Mouse (Mus musculus) layer of hippocampus, postnatal 10 days (tissue): Measurements from ENCODE around the gene Hoxd9. TPM values are rescaled to one million over a fixed set of nuclear protein-coding genes. Genes with fewer than 3 reads are reported as not detected.

Experiments
- DNase-seq, 2 experiments: peaks; one replicate each; pipeline ENCODE4 v3.0.0; 2021; ENCODE audit warnings: low spot score in 2 of 2
- total RNA-seq, 2 experiments: library from RNA; stranded (reverse); gene quantifications; 2 replicates each; pipeline ENCODE4 v1.2.3; 2021

Hoxd9 gene
- total RNA-seq, 2 experiments from 2014 or later, result not detected

DNA sequence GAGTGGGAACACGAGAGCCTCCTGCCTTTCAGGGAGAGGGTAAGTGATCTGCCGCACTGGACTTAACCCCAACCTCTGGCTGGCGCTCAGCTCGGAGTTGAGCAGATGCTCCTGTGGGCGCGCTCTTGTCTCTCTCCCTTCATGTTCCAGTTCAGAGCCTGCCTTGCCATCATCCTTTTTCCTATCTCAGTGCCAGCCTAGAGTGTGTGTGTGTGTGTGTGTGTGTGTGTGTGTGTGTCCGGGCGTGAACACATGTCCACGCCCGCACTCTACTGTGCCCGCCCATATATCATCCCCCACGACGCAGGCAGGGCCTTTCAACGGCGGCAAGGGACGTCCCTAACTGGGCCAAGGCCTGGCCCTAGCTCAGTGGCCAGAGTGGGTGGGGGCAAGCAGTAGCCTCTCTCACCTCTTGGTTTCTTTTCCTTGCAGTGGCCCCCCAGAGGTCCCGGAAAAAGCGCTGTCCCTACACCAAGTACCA, 14.0 kb upstream of the Hoxd9 start:
- no peak for DNase-seq

DNA sequence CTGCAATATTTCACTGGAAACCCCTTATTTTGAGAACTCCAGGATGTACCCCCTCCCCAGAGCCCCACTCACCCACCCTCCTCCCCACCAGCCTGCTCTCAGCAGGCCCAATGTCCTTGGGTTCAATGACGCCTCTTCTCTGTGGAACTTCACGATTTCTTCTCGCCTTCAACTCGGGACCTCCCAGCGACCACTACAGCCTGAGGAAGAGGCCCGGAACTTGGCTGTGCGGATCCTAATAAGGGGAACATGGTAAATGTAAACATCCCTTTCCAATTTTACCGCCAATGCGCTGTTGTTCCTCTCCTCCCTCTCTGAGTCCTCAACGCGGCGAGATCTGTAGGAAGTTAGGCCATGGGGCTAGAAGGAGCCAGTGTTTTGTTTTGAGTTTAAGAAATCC, 13.4 kb upstream of the Hoxd9 start:
- DNase-seq, result no peak

DNA sequence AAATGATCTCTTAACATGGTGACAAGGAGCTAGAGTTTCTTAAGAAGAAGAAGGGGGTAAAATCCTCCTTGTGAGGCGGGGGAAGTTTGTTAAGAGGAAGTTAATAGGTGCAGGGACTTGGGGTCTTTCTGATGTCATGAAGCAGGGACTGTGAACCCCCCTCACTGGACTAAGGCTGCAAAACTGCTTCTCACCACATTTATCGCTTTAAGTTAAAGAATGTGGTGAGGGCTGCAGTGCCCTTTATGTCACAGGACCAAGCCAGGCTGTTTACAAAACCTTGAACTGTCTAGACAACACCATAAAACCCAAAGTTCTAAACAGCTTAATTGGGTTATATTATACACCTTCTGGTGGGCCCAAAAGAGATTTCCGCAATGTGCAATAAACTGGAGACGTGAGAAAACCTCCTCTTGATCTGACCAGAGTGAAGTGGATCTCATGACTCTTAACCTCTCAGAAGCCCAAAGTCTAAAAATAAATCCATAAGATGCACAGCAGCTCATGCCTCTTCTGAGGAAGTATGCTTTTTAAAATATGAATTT, 12.4 kb upstream of the Hoxd9 start:
- no peak for DNase-seq

DNA sequence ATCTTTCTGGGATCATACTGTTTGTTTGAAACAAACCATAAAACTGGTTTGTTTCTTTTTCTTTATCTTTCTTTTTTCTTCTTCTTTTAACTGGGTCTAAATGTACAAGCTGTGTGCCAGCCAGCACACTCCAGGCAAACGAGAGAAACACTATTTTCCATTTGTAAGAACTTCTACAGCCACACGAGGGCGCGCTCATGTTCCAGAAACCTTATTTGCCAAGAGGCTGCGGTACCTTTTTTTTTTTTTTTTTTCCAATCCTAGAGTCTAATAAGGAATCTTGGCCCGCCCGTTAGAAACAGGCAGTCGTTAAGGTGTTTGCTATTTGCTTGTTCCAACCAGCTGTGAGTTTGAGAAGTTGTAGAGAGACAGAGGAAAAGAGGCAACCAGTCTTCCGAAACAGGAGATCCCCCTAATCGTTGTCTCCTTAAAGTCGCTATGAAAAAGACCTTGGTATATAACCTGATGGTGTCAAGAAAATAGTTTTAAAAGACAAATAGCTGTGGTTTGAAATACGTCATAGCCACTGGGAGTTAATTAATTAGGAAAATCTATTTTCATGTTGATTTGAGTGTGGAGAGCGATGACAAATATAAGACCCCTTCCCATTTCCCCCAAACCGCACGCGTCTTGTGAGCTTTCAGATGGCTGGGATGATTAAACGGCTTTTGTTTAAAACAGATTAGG, 11.1 kb upstream of the Hoxd9 start:
- peak in 1 of 2 experiments; percentile 64 for DNase-seq

DNA sequence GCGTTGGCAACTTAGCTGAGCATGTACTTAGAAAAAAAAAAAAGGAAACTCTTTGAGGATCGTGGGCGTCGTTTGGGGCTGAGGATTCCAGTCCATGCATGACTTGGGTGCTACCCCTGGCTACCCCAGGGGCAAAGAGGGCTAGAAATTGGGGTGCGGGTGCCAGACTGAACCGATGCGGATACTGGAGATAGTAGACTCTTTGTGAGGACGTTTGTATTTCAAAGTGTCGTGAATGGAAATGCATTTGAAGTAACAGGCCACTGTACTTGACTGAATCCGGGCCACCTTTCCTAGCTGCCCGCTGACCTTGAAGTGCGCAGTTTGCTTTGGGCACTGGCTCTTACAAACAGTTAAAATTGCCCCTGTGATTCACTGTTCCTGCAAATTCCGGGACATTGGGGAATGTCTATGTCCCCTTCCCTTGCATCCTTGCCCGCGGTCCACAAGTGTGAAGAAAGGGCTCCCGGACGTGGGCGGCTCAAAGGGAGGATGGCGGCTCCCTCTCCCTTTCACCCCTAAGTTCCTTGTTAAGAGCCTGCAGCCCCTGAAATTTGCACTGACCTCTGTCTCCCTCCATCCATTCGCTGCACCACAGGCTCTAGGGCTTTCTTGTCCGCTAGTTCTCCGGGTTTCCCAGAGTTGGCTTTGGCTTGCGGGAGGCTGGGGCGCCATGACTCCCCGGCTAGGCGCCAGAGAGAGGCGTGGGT, 10.4 kb upstream of the Hoxd9 start:
- no peak for DNase-seq

DNA sequence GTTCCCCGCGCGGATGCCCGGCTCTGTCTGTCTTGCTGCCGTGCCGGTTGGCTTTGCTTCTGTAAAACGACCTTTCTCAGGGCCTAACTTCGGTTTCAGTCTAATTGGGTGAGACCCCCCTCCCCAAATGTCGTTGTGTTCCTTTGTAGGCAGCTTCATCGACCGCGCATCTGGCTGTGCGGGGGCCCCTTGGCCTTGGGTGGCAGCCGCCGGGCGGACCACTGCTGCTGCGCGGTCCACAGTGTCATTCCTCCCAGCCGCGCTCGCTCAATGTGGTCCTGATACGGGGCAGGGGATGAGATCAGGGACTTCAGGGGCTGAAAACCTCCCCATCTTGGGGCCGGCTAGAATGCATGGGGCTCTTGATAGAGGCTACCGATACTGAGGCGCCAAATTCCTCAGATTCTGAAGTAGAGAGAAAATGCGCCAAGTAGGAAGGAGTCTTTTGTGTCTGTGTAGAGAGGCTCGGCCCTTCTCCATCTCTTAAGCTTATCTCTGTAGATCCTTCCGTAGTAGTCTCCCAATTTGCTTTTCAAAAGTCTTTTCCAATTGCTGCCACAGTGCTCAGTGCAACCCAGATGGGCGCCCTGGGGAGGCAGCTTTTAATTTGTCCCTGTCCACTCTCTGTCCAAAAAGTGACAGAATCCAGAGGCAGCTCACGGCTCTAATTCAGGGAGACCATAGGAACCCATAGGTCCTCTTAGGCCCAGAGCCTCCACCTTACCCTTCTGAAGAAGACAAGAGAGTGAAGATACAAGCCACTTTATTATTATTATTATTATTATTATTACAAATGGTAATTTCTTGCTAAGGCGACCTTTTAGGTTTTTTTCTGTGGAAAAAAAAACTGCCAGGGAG, 9.6 kb upstream of the Hoxd9 start:
- DNase-seq, result no peak

DNA sequence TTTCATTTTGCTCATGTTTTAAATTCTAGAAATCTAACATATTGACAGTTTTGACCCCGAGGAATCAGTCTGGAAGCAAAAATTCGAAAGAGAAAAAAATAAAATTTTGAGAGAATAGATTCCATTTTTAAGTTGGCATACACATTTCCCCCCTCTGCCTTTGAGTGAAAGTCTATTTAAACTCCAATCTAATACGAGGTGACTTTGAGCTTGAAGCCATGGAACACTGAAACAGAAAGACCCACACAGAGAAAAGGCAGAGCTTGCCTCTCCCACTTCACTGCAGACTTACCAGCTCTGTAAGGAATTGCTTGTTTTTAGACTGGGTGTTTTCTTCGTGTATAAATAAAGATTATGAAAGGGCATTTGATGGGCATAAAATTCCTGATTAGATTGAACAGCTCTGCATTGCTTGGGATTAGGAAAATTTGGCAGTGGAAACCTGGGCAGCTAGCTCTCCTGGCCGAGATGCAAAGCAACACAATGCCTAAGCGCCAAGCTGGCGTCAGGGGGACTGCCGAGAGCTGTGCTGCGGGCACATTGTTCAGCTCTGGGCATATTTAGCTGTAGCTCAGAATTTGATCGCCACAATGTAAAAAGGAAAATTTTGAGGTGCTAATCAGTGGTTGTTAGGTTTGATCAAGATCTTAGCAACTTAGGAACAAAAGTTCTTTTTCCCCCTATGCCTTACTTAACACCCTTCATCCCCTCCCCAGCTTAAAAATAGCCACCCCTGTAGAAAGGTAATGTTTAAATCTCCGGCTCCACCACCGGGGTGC, 8.5 kb upstream of the Hoxd9 start:
- DNase-seq, result no peak

- peak in 1 of 2 experiments; percentile 22 for DNase-seq
These were observed 7.8 kb upstream of the Hoxd9 start for GRCm38 (mm10) chr2:74689574-74690337.

- DNase-seq, result no peak
These were observed 7.2 kb upstream of the Hoxd9 start for GRCm38 (mm10) chr2:74690338-74690716.

DNA sequence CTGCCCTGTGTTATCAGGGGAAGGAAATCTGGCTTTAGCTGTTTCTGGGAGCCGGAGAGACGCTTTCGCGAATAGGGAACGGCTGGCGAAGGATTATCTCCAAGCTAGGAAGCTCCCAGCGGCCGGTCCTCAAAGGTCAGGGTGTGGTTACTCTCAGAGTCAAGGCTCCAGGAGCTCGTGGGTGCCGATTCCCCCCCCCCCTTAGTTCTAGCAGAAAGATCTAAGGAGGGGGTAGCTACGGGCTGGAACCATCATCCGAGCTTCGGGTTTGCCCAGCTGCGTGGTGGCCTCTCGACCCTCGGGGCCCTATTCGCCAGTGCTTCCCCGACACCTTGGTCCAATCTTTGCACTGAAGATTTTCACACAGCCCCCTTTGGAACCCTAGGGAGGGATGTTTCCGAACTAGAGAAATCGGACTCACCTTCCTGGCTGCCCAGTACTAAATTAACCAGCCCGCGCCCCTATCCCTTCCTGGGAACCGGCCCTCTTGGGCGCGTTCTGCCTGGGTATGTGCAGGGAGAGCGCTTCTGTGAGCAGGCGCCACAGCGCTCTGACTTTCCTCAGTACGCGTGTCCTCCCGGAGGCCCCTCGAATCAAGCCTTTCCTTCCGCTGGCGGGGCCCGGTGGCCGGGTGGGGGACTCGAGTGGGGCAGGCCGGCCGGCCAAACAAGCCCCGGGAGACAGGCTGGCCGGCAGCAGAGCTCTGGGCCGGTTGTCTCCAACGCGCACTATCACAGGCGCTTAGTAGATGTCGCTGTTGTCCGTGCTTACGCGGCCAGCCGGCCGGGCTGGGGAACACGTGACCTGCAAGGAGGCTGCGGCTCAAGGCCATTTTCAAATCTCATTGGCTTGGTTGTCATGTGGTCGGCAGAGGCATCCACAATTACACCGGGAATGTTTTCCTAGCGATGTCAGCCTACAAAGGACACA, 6.2 kb upstream of the Hoxd9 start, which contains the start of gene Hoxd10:
Gene Hoxd10 (plus strand): TSS at position 903 of the 930 bp plus-strand sequence.
- DNase-seq, result peak in 1 of 2 experiments; percentile 20

DNA sequence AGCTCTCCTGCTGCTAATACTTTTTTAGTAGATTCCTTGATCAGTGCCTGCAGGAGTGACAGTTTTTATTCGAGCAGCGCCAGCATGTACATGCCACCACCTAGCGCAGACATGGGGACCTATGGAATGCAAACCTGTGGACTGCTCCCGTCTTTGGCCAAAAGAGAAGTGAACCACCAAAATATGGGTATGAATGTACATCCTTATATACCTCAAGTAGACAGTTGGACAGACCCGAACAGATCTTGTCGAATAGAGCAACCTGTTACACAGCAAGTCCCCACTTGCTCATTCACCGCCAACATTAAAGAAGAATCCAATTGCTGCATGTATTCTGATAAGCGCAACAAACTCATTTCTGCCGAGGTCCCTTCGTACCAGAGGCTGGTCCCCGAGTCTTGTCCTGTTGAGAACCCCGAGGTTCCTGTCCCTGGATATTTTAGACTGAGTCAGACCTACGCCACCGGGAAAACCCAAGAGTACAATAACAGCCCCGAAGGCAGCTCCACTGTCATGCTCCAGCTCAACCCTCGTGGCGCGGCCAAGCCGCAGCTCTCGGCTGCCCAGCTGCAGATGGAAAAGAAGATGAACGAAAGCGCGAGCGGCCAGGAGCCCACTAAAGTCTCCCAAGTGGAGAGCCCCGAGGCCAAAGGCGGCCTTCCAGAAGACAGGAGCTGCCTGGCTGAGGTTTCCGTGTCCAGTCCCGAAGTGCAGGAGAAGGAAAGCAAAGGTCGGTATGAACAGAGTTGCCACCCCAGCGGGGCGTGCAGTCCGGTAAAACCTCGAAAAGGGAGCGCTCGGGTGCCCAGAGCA, 5.3 kb upstream of the Hoxd9 start:
- no peak for DNase-seq

DNA sequence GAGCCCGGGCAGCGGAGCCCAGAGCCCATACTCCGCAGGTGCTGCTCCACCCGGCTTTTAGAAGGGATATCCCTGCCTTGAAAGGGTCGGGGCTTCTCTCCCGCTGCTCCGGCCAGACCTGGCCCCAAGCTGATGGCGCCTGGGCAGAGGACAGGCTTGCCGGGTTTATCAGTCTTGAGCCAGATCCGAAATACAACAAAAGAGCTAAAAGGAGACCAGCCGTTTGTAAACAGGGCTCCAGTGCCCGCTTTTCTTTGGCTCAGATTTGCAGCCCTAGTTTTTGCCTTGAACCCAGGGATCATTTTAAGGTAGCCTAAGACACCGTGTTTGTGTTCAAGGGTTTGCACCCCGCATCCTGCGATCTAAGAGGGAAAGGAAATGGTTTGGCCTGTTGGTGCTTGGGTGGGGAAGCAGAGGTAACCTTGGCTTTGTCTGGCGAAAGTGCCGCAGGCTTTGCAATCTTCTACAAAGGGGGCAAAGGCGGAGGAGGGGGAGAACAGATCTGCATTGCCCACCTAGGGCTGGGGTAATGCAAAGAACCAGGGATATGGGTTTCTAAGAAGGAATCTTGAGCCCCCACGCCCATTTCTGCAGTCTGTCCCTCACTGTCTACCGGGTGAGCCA, 4.6 kb upstream of the Hoxd9 start:
- DNase-seq, result no peak

DNA sequence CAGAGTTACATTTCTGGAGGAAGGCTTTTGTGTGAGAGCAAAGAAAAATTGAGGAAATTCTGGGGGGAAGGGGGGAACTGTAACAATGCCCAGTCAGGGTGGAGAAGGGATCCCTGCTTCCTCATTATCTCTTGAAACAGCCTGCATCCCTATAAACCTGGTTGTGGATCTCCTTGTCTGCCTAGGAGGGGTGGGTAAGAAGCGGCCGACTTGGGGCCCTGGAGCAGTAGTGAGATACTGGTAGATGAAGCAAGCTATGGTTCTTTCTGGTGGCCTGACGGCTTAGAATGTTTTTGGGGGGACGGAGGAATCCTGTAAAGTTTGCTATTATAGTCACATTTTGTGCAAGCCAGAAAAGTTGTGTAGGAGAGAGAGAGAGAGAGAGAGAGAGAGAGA, 4.1 kb upstream of the Hoxd9 start:
- DNase-seq, result no peak

- no peak for DNase-seq
These were observed 3.5 kb upstream of the Hoxd9 start for GRCm38 (mm10) chr2:74694066-74694465.

DNA sequence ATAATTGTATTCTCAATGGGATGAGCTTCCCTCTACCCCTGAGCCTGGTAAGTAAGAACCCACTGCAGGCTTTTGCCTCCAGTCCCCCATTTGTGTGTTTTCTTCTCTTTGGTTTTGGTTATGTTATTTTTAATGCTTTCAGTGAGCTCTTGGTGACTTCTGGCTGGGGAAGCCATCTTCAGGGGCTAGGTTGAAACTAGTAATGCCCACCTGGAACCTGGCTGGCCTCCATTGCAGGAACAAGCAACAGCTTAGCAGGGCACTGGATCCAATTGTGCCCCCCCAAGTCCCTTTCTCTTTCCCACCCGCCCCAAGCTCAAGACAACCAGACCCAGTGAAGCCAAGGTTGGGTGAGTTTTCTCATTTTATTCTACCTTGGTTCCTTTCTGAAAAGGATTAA, 2.1 kb upstream of the Hoxd9 start:
- no peak for DNase-seq

GRCm38 (mm10) chr2:74695813-74696430, 1.6 kb upstream of the Hoxd9 start:
- no peak for DNase-seq
